Mouse (Mus musculus): ENCODE results near the gene Gm10197. TPM values are rescaled to one million over a fixed set of nuclear protein-coding genes. Genes with fewer than 3 reads are reported as not detected.

Gm10197 gene
- polyA plus RNA-seq (2012; rRNA removed) = not detected in 2 replicates

DNA sequence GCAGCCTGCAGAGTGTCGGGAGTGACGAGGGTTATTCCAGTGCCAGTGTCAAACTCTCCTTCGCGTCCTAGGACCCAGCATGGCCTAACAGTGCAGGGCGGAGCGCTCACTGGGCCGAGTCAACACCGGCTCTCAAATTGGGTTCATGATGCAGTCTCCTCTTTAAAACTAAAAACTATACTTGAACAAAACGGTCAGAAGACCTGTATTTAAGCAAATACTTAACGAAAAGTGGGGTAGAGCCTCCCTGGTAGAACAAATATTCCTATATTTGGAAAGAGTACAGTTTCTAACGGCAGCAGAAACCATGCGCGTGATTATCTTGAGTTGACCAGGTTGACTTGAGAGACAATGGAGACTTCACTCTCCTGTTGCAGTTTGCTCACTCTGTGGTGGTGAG lies at the start of gene Gm10197:
Gene Gm10197, minus strand, starts transcription at position 101 of the 400 bp plus-strand sequence.
- WGBS = 88% methylated on average over 13 of the region's 13 CpGs
- DNase-seq (ENCODE audit: low read depth, low spot score) = no peak

- WGBS = 1% methylated on average over 19 of the region's 19 CpGs
- peak; percentile 73 for DNase-seq (ENCODE audit: low read depth, low spot score)
Observed at GRCm38 (mm10) chr19:53420924-53421582, 49.5 kb upstream of the Gm10197 start.

GRCm38 (mm10) chr19:53419834-53420233 lies 48.3 kb upstream of the Gm10197 start:
- 46% methylated on average over 5 of the region's 5 CpGs for WGBS
- DNase-seq (ENCODE audit: low read depth, low spot score) = peak; percentile 62

DNA sequence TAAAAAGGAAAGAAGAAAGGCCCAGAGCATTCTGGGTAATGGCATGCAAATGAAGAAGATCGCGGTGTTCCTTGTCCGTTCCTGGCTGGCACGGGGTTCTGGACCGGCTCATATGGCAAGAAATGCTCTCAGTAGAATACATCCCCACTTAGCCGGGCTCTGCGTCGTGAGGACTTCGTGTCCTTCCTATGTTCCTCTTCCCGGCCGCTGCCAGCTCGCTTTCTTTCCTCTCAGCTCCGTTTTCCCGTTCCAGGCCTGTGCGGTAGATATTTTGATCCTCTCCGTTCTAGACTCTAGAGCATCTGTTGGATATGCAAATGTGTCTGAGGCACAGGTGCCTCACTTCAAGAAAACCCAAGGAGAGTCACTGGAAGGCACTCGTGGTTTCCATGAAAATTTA lies 43.6 kb upstream of the Gm10197 start:
- WGBS = 89% methylated on average over 17 of the region's 17 CpGs
- no peak for DNase-seq (ENCODE audit: low read depth, low spot score)

DNA sequence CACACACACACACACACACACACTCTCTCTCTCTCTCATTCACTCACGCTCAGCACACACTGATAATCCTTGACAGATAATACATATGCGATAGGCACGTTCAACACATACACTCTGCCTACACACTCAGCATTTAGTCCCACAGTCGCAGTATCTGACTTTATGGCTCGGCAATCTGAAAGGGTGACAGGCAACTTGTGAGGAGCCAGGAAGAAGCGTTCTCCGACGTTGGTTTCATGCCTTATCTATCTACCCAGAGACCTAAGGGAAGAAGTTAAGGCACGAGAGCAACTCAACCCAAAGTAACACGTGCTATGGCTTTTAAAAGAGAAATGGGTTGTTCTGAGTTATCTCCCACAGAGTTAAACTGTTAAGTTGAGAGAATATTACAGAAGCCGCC lies 43.1 kb upstream of the Gm10197 start:
- DNase-seq (ENCODE audit: low read depth, low spot score) = no peak
- 79% methylated on average over 11 of the region's 11 CpGs for WGBS

DNA sequence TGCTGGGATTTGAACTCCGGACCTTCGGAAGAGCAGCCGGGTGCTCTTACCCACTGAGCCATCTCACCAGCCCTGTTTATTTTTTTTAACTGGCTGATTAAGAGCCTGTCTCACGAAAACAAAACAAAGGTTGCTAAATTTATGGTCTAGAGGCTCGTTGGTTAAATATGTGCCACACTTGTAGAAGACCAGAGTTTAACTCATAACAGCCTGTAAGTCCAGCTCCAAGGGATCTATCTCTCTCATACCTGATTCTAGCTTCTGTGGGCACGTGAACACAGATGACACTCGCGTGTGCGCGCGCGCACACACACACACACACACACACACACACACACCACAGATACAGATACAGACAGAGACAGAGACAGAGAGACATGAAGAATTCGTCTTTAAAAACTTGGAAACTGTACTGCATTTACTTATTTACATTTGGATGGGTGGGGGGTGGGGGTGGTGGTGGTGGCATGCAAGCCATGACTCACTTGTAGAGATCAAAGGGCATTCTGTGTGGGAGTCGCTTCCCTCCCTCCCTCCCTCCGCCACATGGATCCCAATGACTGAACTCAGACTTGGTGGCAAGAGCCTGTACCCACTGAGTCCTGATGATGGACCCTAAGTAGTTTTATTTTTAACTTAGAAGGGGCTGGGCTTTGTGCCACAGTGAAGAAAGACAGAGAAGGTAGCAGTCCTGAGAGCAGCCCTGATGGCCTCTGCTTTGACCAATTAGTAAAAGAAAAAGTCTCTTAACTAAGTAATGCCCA lies 42.2 kb upstream of the Gm10197 start:
- no peak for DNase-seq (ENCODE audit: low read depth, low spot score)
- 46% methylated on average over 15 of the region's 15 CpGs for WGBS

- WGBS = 48% methylated on average over 6 of the region's 6 CpGs
- no peak for DNase-seq (ENCODE audit: low read depth, low spot score)
Observed at GRCm38 (mm10) chr19:53412149-53412848, 40.7 kb upstream of the Gm10197 start.

DNA sequence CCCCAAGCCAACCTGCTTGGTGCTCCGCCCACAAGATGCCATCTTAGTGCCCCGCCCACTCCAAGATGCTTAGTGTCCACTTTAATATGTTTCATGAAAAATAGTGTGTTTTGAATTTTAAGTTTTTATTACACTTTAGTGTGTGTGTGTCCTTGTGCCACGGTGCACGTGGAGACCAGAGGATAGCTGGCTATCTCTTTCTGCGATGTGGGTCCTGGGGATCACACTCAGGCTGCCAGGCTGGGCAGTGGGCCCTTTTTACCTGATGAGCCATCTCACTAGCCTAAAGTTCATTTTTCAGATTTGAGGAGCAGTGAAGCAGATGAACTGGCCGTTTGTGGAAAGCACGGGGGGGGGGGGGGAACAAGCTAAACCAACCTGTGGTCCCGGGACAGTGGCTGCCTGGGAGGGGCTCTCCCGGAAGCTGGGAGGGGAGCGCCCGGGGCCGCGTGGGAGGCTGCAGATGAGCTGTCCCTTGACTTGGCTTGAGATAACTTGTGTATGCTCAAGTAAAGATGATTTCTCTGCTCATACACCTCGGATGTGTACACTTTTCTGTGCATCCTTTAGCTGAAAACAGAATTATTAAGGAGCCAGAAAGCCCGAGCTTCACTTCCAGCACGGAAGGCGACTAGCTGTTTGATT lies 38.2 kb upstream of the Gm10197 start:
- WGBS = 52% methylated on average over 17 of the region's 17 CpGs
- DNase-seq (ENCODE audit: low read depth, low spot score) = no peak

DNA sequence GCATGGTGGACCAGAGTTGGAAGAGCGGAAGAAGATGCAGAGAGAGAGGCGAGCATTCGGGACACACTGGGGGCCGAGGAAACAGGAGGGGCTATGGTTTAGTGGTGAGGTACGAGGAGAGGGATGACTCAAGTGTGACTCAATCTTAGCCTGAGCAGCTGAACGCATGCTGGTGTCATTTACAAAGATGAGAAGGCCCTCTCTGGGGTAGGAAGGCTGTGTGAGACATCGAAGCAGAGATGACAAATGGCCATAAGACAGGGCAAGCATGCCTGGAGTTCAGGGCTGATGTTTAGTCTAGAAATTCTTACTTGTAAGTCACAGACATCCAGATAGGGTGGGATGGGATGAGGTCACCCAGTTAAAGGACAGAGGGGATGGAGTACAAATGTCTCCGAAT lies 36.8 kb upstream of the Gm10197 start:
- whole genome bisulfite sequencing = 80% methylated on average over 8 of the region's 8 CpGs
- no peak for DNase-seq (ENCODE audit: low read depth, low spot score)

DNA sequence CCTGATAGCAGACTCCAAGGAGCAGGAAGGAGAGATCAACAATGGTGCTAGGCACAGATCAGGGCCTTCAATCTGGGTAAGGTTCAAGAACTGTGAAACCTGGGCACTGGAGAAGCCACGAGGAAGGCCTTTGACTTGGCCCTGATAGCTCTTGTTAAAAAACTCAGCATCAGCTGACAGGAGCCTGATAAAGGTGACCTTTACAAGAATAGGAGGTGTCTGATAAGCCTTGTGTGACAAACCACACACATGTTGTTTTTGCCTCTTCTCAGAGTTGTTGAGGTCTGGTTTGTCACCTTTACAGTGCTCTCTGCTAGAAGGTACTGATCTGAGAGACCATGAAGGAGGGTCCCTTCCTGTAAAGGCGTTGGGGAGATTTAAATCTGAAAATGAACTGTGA lies 35.8 kb upstream of the Gm10197 start:
- 78% methylated on average over 2 of the region's 2 CpGs for WGBS
- DNase-seq (ENCODE audit: low read depth, low spot score) = no peak

DNA sequence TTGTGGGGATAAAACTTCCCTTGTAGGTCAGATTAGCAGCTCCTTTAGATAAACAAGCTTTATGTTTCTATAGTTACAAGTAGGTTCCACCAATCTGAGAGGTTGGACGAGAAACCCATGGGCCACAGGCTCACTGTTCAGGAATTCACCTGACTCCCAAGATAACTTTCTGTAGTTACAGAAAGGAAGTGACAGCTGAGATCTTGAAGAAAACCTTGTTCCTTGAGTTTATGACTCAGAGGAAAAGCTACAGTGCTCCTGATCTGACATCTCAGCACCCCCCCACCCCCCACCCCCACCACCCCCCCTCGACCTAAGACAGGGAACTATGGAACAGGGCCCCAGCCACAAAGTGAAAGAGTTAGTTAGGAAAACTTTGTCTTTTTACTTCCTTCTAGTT lies 34.2 kb upstream of the Gm10197 start:
- 35% methylated on average over 2 of the region's 2 CpGs for WGBS
- no peak for DNase-seq (ENCODE audit: low read depth, low spot score)

- 87% methylated on average over 18 of the region's 18 CpGs for WGBS
- no peak for DNase-seq (ENCODE audit: low read depth, low spot score)
Observed at GRCm38 (mm10) chr19:53404837-53405356, 33.3 kb upstream of the Gm10197 start.

- DNase-seq (ENCODE audit: low read depth, low spot score) = no peak
- WGBS = 90% methylated on average over 10 of the region's 10 CpGs
Observed at GRCm38 (mm10) chr19:53404219-53404836, 32.8 kb upstream of the Gm10197 start.

- no peak for DNase-seq (ENCODE audit: low read depth, low spot score)
- 54% methylated on average over 12 of the region's 12 CpGs for WGBS
Observed at GRCm38 (mm10) chr19:53402741-53403432, 31.3 kb upstream of the Gm10197 start.

- DNase-seq (ENCODE audit: low read depth, low spot score) = no peak
- 75% methylated on average over 16 of the region's 16 CpGs for WGBS
Observed at GRCm38 (mm10) chr19:53400332-53401110, 29.0 kb upstream of the Gm10197 start.

DNA sequence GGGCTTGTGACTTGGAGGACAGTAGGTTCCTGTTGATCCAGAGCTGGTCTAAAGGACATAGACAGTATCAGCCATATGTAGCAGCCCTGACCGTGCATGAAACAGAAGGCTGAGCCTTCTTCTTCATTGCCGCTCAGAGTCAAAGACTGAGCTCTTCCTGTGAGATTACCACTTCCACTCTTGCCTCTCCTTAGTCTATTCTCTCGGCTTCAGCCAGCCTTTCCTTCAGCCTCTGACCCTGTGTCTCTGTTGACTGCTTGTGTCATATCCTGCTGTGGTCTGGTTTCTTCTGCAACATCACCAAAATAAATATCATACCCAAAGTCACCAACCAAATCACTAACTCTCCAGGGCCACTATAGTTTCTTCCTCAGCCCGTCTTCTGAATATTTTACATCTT lies 27.6 kb upstream of the Gm10197 start:
- 81% methylated on average over 4 of the region's 4 CpGs for WGBS
- no peak for DNase-seq (ENCODE audit: low read depth, low spot score)

GRCm38 (mm10) chr19:53397451-53398233 lies 26.1 kb upstream of the Gm10197 start:
- no peak for DNase-seq (ENCODE audit: low read depth, low spot score)
- 76% methylated on average over 12 of the region's 12 CpGs for whole genome bisulfite sequencing
